Mouse (Mus musculus) testis, postnatal 10 days (tissue): Measurements from ENCODE around the gene Sdccag8.

Source experiments
- DNase-seq: peaks from one replicate; pipeline ENCODE4 v3.0.0; 2021; ENCODE audit warnings: low spot score

Gene Sdccag8

GRCm38 (mm10) chr1:177061761-177062160 lies 247.3 kb downstream of the Sdccag8 start:
- no peak for DNase-seq

- no peak for DNase-seq
These were observed 251.3 kb downstream of the Sdccag8 start for GRCm38 (mm10) chr1:177065732-177066131.

GRCm38 (mm10) chr1:177067123-177067646 lies 252.7 kb downstream of the Sdccag8 start:
- no peak for DNase-seq

GRCm38 (mm10) chr1:177069161-177069560 lies 254.7 kb downstream of the Sdccag8 start:
- no peak for DNase-seq
